Mouse (Mus musculus) liver, adult 2 months (tissue): ENCODE results near the gene Fermt1. TPM values are rescaled to one million over a fixed set of nuclear protein-coding genes. Genes with fewer than 3 reads are reported as not detected.
A peak's percentile ranks its signal among the peaks of the same experiment; 100 is the strongest.

Experiments
- DNase-seq: peaks from one replicate; pipeline ENCODE4 v3.0.0-alpha.2; 2011; ENCODE audit warnings: low read depth, low spot score; ENCODE audit errors: extremely low read depth
- H3K27ac ChIP-seq: fragments of 200-500 bp; replicated peaks from 2 replicates; pipeline ENCODE4 v1.5.1; 2012; ENCODE audit warnings: low read depth, mild to moderate bottlenecking, control low read depth, inconsistent platforms, low read length; ENCODE audit not compliant: insufficient read depth
- H3K27me3 ChIP-seq: fragments of 200-500 bp; 2 replicates; pipeline ENCODE4 v1.6.1; 2012; ENCODE audit warnings: mild to moderate bottlenecking, moderate library complexity, low read length, inconsistent platforms; ENCODE audit not compliant: control insufficient read depth, insufficient read depth
- H3K36me3 ChIP-seq: fragments of 200-500 bp; 2 replicates; pipeline ENCODE4 v1.6.1; 2012; ENCODE audit warnings: low read length, inconsistent platforms; ENCODE audit not compliant: control insufficient read depth, insufficient read depth
- H3K4me1 ChIP-seq: fragments of 200-500 bp; 2 replicates; pipeline ENCODE4 v1.6.1; 2011; ENCODE audit warnings: low read length; ENCODE audit not compliant: control insufficient read depth, insufficient read depth
- H3K4me3 ChIP-seq: fragments of 200-500 bp; 2 replicates; pipeline ENCODE4 v1.5.1; 2011; ENCODE audit warnings: low read depth, mild to moderate bottlenecking, control low read depth, low read length, moderate library complexity; ENCODE audit not compliant: insufficient read depth
- H3K79me2 ChIP-seq: fragments of 200-500 bp; 2 replicates; pipeline ENCODE4 v1.6.1; 2012; ENCODE audit warnings: inconsistent platforms, mild to moderate bottlenecking, low read length, moderate library complexity; ENCODE audit not compliant: control insufficient read depth, insufficient read depth
- H3K9ac ChIP-seq: fragments of 200-500 bp; 2 replicates; pipeline ENCODE4 v1.6.1; 2012; ENCODE audit warnings: low read depth, mild to moderate bottlenecking, control low read depth, inconsistent platforms, low read length
- CTCF ChIP-seq: fragments of 200-500 bp; IDR thresholded peaks from 2 replicates; pipeline ENCODE4 v1.5.1; 2011; ENCODE audit warnings: low read depth, low read length, control low read depth
- POLR2A ChIP-seq: fragments of 200-500 bp; IDR thresholded peaks from 2 replicates; pipeline ENCODE4 v1.6.1; 2011; ENCODE audit warnings: low read length, control low read depth; ENCODE audit not compliant: insufficient read depth; ENCODE audit errors: extremely low read depth
- WGBS: fragments of 180-500 bp; shearing (Covaris S2); methylation state at CpG from one replicate; pipeline ENCODE4 v1.1.7; 2018; 5-methylcytosine and 5-hydroxymethylcytosine counted together
- polyA plus RNA-seq: library from polyadenylated mRNA; depleted of rRNA; stranded (reverse); fragments of >200 nt; gene quantifications from 2 replicates; pipeline ENCODE4 v1.2.3, GENCODE M21; 2012
- total RNA-seq: library from RNA; depleted of rRNA; stranded (reverse); fragments of >200 nt; gene quantifications from 2 replicates; pipeline ENCODE4 v1.2.3, GENCODE M21; 2014

The Fermt1 gene
- total and polyA plus RNA-seq, 2 experiments, result 0.28 to 0.38 TPM

DNA sequence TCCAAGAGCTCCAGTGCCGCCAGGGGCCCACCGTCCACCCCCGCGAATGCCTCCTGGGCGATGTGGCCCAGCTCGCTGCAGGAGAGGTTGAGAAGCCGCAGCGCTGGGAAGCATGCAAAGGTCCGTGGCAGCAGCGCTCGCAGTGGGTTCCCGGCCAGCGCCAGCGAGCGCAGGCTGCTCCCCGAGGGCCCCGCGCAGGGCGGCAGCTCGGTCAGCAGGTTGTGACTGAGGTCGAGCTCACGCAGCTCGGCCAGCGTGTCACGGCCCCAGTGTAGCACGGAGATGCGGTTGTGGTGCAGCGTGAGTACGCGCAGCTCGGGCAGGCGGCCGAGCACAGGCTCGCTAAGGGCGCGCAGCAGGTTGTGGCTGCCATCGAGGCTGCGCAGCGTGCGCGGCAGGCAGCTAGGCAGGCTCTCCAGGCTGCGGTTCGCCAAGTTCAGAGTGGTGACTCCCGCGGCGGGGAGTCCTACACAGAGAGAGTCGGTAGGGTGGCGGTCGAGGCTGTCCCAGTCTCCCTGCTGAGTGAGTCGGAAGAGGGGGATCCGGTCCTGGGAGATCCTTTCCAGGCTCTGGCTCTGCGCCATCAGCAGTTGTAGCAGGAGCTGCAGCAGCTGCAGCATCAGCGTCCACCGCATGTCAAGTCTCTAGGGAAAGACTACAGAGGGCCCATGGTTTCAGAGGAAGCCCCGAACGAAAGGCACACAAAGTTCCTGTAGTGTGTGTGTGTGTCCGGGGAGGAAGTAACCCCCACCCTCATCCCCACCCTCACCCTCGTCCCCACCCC lies 66.3 kb downstream of the Fermt1 start:
- 1% methylated on average over 58 of the region's 58 CpGs for WGBS

GRCm38 (mm10) chr2:132876991-132877390 lies 68.7 kb downstream of the Fermt1 start:
- Histone ChIP-seq H3K4me3 (no peak overlapping the region), H3K79me2 (no peaks in the 10 kb centered on the region), H3K27me3 (peaks cover 3% of the 10 kb centered on the region; the same call in 1 of the 2 replicates), H3K27ac (no peak overlapping the region), H3K4me1 (peaks cover 12% of the 10 kb centered on the region), H3K9ac (no peak overlapping the region), H3K36me3 (no peaks in the 10 kb centered on the region)
- DNase-seq, result peak; percentile 86
- WGBS, result 25% methylated on average over 1 of the region's 1 CpGs
- TF ChIP-seq CTCF, result no peak
- no peak for TF ChIP-seq POLR2A

More for the DNA sequence above, 66.3 kb downstream of the Fermt1 start:
- Histone ChIP-seq H3K79me2 (no peaks in the 10 kb centered on the region), H3K9ac (peak overlapping the region; percentile 44), H3K4me1 (peaks cover 12% of the 10 kb centered on the region), H3K27ac (no peak overlapping the region), H3K4me3 (peak overlapping the region; percentile 53; the same call in 1 of the 2 replicates), H3K27me3 (peaks cover 3% of the 10 kb centered on the region; the same call in 1 of the 2 replicates), H3K36me3 (no peaks in the 10 kb centered on the region)
- DNase-seq, result peak; percentile 24
- TF ChIP-seq POLR2A, result no peak
- TF ChIP-seq CTCF, result no peak

DNA sequence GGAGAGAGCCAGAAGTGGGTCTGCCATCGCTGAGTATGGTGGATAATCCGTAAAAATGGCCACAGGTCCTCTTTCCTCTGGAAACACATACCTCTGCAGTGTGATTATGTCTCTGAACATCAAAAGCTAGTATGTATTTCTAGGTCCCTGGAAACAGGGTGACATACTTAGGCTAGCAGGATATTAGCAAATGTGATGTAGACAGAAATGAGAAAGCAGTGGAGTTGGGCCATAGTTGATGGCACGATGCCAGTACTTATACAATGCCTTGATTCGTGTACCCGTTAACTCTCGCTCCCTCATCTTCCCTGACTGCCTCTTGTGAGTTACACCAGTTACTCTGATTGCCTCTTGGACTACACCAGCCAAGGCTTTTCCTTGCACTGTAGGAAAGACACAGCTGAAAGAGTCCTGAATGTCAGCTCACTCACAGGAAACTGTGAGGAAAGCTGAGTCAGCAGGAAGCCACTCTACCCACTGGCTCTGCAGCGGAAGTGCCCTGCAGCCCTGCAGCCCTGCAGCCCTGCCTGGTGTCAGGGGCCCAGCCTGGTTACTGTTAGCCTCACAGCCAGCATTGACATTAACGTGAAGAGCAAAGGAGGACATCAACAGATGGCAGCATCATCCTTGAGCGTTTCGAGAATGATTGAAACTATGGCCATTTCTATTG lies 71.9 kb downstream of the Fermt1 start:
- no peak for DNase-seq
- Histone ChIP-seq H3K27me3 (peaks cover 2% of the 10 kb centered on the region; the same call in 1 of the 2 replicates), H3K79me2 (no peaks in the 10 kb centered on the region), H3K27ac (no peak overlapping the region), H3K9ac (no peak overlapping the region), H3K4me3 (no peak overlapping the region), H3K36me3 (no peaks in the 10 kb centered on the region), H3K4me1 (peaks cover 12% of the 10 kb centered on the region)
- WGBS, result 76% methylated on average over 10 of the region's 10 CpGs
- TF ChIP-seq CTCF (no peak), POLR2A (no peak)

DNA sequence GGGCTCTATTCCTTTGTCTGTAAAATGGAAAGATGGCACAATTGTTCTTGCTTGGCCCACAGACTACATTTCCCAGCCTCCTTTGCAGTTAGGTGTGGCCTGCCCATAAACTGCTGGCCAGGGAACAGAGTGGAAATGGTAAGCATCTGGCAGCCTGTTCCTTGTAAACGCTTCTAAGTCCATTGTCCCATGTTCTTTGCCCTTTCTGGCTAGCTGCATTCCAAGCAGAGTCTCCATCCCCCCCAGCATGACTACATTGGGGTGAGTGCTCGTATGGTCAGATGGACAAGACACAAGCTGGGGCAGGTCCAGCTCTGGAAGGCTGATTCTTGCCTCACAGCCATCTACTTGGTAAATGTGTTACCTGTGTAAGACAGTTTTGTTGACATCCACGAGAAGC lies 74.0 kb downstream of the Fermt1 start:
- peak; percentile 100 for DNase-seq
- Histone ChIP-seq H3K36me3 (peaks cover 2% of the 10 kb centered on the region; the same call in 1 of the 2 replicates), H3K9ac (no peak overlapping the region), H3K27ac (no peak overlapping the region; the same call in 1 of the 2 replicates), H3K4me3 (no peak overlapping the region), H3K4me1 (peaks cover 2% of the 10 kb centered on the region; the same call in 1 of the 2 replicates), H3K27me3 (no peaks in the 10 kb centered on the region), H3K79me2 (no peaks in the 10 kb centered on the region)
- TF ChIP-seq CTCF (no peak), POLR2A (no peak)
- 26% methylated on average over 3 of the region's 3 CpGs for WGBS

GRCm38 (mm10) chr2:132870286-132870685 lies 75.4 kb downstream of the Fermt1 start:
- peaks cover 2% of the 10 kb centered on the region; the same call in 1 of the 2 replicates for H3K4me1 ChIP-seq
- H3K79me2 ChIP-seq, result no peaks in the 10 kb centered on the region
- TF ChIP-seq CTCF (no peak), POLR2A (no peak)
- H3K36me3 ChIP-seq, result peaks cover 11% of the 10 kb centered on the region; the same call in 1 of the 2 replicates
- WGBS, result 88% methylated on average over 4 of the region's 4 CpGs
- DNase-seq, result peak; percentile 28
- H3K27ac ChIP-seq, result no peak overlapping the region
- no peak overlapping the region for H3K4me3 ChIP-seq
- H3K27me3 ChIP-seq, result no peaks in the 10 kb centered on the region
- H3K9ac ChIP-seq, result no peak overlapping the region
